Mouse (Mus musculus): ENCODE data around the gene Egln1. TPM values are rescaled to one million over a fixed set of nuclear protein-coding genes. Genes with fewer than 3 reads are reported as not detected.

The Egln1 gene
- total and polyA plus RNA-seq, 2 experiments from 2014 or later: 13.6 to 42.1 TPM

DNA sequence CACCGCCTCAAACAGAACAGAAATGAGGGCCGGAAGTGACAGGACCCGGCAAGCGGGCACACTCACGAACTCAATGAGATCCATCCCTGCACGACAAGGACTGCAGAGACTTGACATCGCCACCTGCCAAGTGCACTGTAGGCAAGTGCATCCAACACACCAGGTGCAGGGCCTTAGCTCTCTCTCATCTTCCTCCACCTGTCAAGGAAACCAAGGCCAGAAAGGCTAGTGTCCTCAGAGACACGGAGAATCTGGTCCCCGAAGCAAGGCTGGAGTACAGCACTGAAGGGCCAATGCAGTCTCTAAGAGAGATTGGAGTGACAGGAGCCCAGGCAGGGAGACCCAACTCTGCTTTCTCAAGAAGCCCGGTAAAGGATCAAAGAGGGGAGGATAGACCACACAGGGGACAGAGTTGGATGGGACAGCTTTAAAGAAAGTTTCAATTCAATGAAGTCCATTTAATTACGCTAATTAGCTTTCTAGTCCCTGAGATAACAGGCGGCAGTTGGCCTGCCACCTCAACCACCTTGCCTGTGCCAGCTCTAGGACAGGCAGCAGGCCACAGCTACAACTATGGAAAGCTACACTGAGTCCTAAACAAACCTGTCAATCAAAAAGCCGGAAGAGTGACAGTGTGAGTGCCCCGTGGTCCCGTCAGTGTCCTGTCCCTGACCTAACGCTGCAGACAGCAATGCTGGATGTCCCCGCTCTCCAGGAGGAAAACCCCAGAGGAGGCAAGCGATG is 31.2 kb downstream of the Egln1 start:
- H3K27ac ChIP-seq (ENCODE audit: low read depth, low read length): no peak overlapping the region
- no peak for ATAC-seq (ENCODE audit: low FRiP score)
- no peak overlapping the region for H3K4me2 ChIP-seq (ENCODE audit: low read depth, low read length, poor library complexity, severe bottlenecking)
- no peak overlapping the region for H3K9ac ChIP-seq (replicated peaks; ENCODE audit: low read length, poor library complexity, severe bottlenecking)
- H3K4me1 ChIP-seq (ENCODE audit: insufficient read depth, low read length): no peaks in the 10 kb centered on the region
- H3K27me3 ChIP-seq (ENCODE audit: insufficient read depth, low read length): no peaks in the 10 kb centered on the region
- H3K4me3 ChIP-seq (ENCODE audit: low read depth, low read length): no peak overlapping the region
- DNase-seq (ENCODE audit: low spot score): no peak
- no peaks in the 10 kb centered on the region for H3K9me3 ChIP-seq (ENCODE audit: low read length)
- H3K36me3 ChIP-seq (ENCODE audit: insufficient read depth, low read length): peaks cover 17% of the 10 kb centered on the region
- TF ChIP-seq CTCF (IDR thresholded peaks at IDR 0.05): no peak
- 83% methylated on average over 18 of the region's 18 CpGs for WGBS

DNA sequence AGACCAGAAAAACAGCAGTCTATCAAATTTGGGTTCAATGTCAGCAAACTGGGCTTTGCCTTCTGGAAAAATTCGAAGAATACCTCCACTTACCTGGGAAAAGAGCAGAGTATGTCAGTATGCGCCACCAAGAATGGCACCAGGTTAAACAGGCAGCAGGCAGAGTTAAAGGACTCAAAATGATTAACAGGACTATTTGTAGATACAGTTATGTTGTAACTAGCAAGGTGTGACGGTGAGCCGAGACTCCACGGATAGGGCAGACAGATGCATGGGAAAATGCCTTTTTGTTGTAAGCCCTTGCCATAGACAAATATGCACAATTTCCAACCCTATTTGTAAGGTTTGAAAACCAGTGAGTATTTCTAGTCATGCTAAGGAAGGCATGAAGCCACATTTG is 35.1 kb downstream of the Egln1 start:
- WGBS: 100% methylated on average over 5 of the region's 5 CpGs
- no peak for TF ChIP-seq CTCF (IDR thresholded peaks at IDR 0.05)

DNA sequence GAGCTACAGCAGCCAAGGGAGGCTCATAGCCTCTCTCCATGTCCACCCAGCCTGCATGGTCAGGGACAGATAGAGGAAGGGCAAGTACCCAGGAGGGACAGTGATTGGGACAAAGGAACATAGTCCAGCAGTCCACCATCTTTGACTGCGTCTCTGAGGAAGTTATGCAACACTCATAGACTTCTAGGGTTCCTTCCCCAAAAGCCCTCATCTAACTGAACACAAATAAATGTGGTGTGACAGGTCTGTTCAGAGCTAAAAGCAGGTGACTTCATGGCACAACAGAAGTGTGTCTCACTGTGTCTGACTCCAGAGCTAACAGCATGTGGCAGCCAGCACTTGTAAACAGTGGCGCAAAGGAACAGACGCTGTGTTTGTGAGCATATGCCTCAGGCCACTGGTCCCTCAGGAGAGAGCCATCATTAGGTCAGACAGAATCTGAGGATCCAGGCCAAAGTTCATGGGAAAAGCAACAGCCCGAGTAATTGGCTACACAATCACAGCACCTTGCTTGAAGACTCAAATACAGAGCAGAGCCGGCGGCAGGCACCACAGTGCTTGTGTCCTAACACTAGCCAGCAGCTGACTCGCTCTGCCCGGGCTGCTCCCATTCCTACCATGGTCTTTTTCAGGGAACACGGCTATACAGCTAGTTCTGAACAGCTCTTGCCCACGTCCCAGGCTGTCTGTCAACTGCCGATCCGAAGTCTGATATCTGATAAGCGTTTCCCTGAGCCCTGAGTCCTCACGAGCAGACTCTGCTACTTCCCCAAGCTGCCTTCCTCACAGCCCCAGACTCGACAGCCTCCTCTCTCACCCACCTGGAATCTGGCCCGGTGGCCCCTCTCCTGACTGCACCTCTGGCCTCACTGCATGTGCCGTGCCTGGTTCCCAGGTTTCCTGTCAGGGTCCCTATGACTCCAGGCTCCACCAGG is 36.9 kb downstream of the Egln1 start:
- Histone ChIP-seq H3K4me1 (ENCODE audit: insufficient read depth, low read length) (no peaks in the 10 kb centered on the region), H3K27ac (ENCODE audit: low read depth, low read length) (no peak overlapping the region), H3K9ac (replicated peaks; ENCODE audit: low read length, poor library complexity, severe bottlenecking) (no peak overlapping the region), H3K36me3 (ENCODE audit: insufficient read depth, low read length) (peaks cover 49% of the 10 kb centered on the region), H3K27me3 (ENCODE audit: insufficient read depth, low read length) (no peaks in the 10 kb centered on the region), H3K4me2 (ENCODE audit: low read depth, low read length, poor library complexity, severe bottlenecking) (no peak overlapping the region), H3K4me3 (ENCODE audit: low read depth, low read length) (no peak overlapping the region), H3K9me3 (ENCODE audit: low read length) (no peaks in the 10 kb centered on the region)
- WGBS: 83% methylated on average over 17 of the region's 17 CpGs
- TF ChIP-seq CTCF (IDR thresholded peaks at IDR 0.05): no peak
- ATAC-seq (ENCODE audit: low FRiP score): no peak
- DNase-seq (ENCODE audit: low spot score): no peak

More for the DNA sequence above, 35.1 kb downstream of the Egln1 start:
- H3K27me3 ChIP-seq (ENCODE audit: insufficient read depth, low read length): no peaks in the 10 kb centered on the region
- H3K4me3 ChIP-seq (ENCODE audit: low read depth, low read length): no peak overlapping the region
- no peak overlapping the region for H3K27ac ChIP-seq (ENCODE audit: low read depth, low read length)
- no peaks in the 10 kb centered on the region for H3K9me3 ChIP-seq (ENCODE audit: low read length)
- no peak overlapping the region for H3K9ac ChIP-seq (replicated peaks; ENCODE audit: low read length, poor library complexity, severe bottlenecking)
- DNase-seq (ENCODE audit: low spot score): no peak
- no peak for ATAC-seq (ENCODE audit: low FRiP score)
- no peaks in the 10 kb centered on the region for H3K4me1 ChIP-seq (ENCODE audit: insufficient read depth, low read length)
- no peak overlapping the region for H3K4me2 ChIP-seq (ENCODE audit: low read depth, low read length, poor library complexity, severe bottlenecking)
- peaks cover 45% of the 10 kb centered on the region for H3K36me3 ChIP-seq (ENCODE audit: insufficient read depth, low read length)

DNA sequence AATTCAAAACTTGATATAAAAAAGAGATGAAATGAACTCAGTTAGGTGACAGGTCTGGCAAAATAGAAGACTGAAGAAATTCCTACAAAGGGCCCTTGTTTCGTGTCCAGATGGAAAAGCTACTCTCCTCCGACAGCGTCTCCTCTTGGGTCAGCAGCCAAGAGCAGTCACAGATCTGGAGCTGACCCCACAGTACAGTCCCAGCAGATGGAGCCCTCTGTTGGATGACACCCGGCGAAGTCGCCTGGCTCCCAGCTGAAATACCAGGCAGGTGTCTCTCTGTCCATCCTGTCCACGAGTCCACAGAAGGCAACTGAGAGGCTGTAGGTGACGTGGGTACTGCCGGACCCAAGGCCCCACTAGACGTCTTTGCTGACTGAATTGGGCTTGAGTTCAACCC is 38.8 kb downstream of the Egln1 start:
- DNase-seq (ENCODE audit: low spot score) (no peak), ATAC-seq (ENCODE audit: low FRiP score) (no peak)
- 80% methylated on average over 10 of the region's 10 CpGs for WGBS
- Histone ChIP-seq H3K4me1 (ENCODE audit: insufficient read depth, low read length) (no peaks in the 10 kb centered on the region), H3K9me3 (ENCODE audit: low read length) (no peaks in the 10 kb centered on the region), H3K36me3 (ENCODE audit: insufficient read depth, low read length) (peaks cover 54% of the 10 kb centered on the region), H3K4me2 (ENCODE audit: low read depth, low read length, poor library complexity, severe bottlenecking) (no peak overlapping the region), H3K27ac (ENCODE audit: low read depth, low read length) (no peak overlapping the region), H3K4me3 (ENCODE audit: low read depth, low read length) (no peak overlapping the region), H3K9ac (replicated peaks; ENCODE audit: low read length, poor library complexity, severe bottlenecking) (no peak overlapping the region), H3K27me3 (ENCODE audit: insufficient read depth, low read length) (no peaks in the 10 kb centered on the region)
- peak; percentile 8; the same call in 1 of the 2 replicates for TF ChIP-seq CTCF (IDR thresholded peaks at IDR 0.05)

DNA sequence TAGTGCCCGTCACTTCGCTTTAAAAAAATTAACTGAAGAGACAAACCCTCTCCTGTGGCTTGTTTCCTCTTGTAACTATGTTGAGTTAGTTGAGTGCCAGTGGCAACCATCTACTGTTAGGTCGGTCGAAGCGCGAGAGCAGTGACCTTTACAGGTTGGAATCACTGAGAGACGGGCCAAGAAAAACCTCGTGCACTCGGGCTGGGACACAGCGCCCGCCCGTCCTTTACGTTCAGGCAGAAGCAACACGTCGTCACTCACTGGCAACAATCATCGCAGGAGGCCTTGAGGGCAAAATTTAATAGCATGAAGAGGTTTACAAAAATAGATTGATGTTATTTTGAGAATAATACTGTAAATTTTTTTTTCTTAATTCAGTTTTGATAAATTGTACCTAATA is 39.2 kb downstream of the Egln1 start:
- DNase-seq (ENCODE audit: low spot score): no peak
- 94% methylated on average over 16 of the region's 16 CpGs for WGBS
- ATAC-seq (ENCODE audit: low FRiP score): no peak
- Histone ChIP-seq H3K9ac (replicated peaks; ENCODE audit: low read length, poor library complexity, severe bottlenecking) (no peak overlapping the region), H3K27me3 (ENCODE audit: insufficient read depth, low read length) (no peaks in the 10 kb centered on the region), H3K27ac (ENCODE audit: low read depth, low read length) (no peak overlapping the region), H3K4me3 (ENCODE audit: low read depth, low read length) (no peak overlapping the region), H3K9me3 (ENCODE audit: low read length) (no peaks in the 10 kb centered on the region), H3K4me2 (ENCODE audit: low read depth, low read length, poor library complexity, severe bottlenecking) (no peak overlapping the region), H3K36me3 (ENCODE audit: insufficient read depth, low read length) (peaks cover 51% of the 10 kb centered on the region), H3K4me1 (ENCODE audit: insufficient read depth, low read length) (no peaks in the 10 kb centered on the region)
- TF ChIP-seq CTCF (IDR thresholded peaks at IDR 0.05): no peak

DNA sequence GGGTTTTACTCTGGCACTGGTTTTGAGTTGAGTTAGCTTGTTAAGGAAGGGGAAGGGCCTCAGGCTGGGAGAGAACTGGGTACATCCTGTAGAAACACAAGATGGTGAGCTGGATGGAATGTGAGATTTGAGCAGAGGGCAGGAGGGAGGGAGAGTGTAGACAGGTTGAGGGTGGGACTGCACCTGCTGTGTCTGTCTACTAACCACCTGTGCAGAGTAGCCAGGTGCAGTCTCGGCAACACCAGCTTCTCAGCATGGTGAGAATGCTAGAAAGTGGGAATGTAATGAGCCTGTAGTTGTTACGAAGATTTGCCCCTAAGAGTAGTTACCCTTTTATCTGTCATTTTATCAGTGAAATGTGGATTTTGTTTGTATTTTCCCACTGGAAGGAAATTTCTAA is 43.6 kb downstream of the Egln1 start:
- Histone ChIP-seq H3K4me1 (ENCODE audit: insufficient read depth, low read length) (no peaks in the 10 kb centered on the region), H3K4me3 (ENCODE audit: low read depth, low read length) (no peak overlapping the region), H3K36me3 (ENCODE audit: insufficient read depth, low read length) (peaks cover 49% of the 10 kb centered on the region), H3K9ac (replicated peaks; ENCODE audit: low read length, poor library complexity, severe bottlenecking) (no peak overlapping the region), H3K27me3 (ENCODE audit: insufficient read depth, low read length) (no peaks in the 10 kb centered on the region), H3K4me2 (ENCODE audit: low read depth, low read length, poor library complexity, severe bottlenecking) (no peak overlapping the region), H3K9me3 (ENCODE audit: low read length) (no peaks in the 10 kb centered on the region), H3K27ac (ENCODE audit: low read depth, low read length) (no peak overlapping the region)
- ATAC-seq (ENCODE audit: low FRiP score): no peak
- WGBS: 98% methylated on average over 2 of the region's 2 CpGs
- no peak for DNase-seq (ENCODE audit: low spot score)
- TF ChIP-seq CTCF (IDR thresholded peaks at IDR 0.05): no peak

Data from midbrain, postnatal 0 days (tissue).